In genomic region chr17:49526566-49526965, GRCm38 (mm10) we compare ENCODE assay signal across 19 mouse cellular contexts. TPM values are rescaled to one million over a fixed set of nuclear protein-coding genes. Genes with fewer than 3 reads are reported as not detected.
"Had no signal": no experiment of that assay in that cellular context is flagged by ENCODE, and none has a peak within 500 bp of the region (broad histone marks: within the 10 kb centered on the region; RNA-seq: fewer than 3 reads in every experiment).

No protein-coding gene starts in this region.

- H3K27me3 ChIP-seq: midbrain, embryonic 12.5 days; neural tube, embryonic 13.5 days; neural tube, embryonic 15.5 days had no signal

- H3K4me3 ChIP-seq: midbrain, embryonic 10.5 days; midbrain, embryonic 12.5 days; myocyte; neural tube, embryonic 13.5 days; neural tube, embryonic 15.5 days had no signal

- H3K27ac ChIP-seq: midbrain, embryonic 10.5 days; midbrain, embryonic 12.5 days; neural tube, embryonic 13.5 days; neural tube, embryonic 15.5 days had no signal

- DNase-seq: lung, adult 18-20 months; lung, embryonic 14.5 days; lung, postnatal 10 days; lung, postnatal 4 days; midbrain, embryonic 14.5 days; retina, postnatal 1 day; right cerebral cortex, adult 18-20 months; right cerebral cortex, postnatal 25 days; right cerebral cortex, postnatal 4 days; spleen, adult 18-20 months; thymus, adult 18-20 months; thymus, postnatal 14 days; thymus, postnatal 36 days had no signal

RNA-seq across cellular contexts. Expression of gene Daam2, which starts 37.6 kb away (rescaled TPM):
- total RNA-seq: megakaryocyte-erythroid progenitor cell, adult 5-6 weeks had no signal
